Mouse (Mus musculus): ENCODE data around the gene 1700013F07Rik.
"Not testable (repeated sequence)": the region's sequence is repeated elsewhere in the genome, so short reads cannot be mapped to it uniquely, and the experiment has no call there.

1700013F07Rik gene

GRCm38 (mm10) chr3:108533951-108534350, at the start of gene 1700013F07Rik:
TSS of gene 1700013F07Rik (plus strand) at chr3:108534150.
- no peak for DNase-seq (ENCODE audit: low spot score in 2 of 2)

GRCm38 (mm10) chr3:108484749-108485148, 49.2 kb upstream of the 1700013F07Rik start:
- no peak for DNase-seq (ENCODE audit: low spot score in 2 of 2)

DNA sequence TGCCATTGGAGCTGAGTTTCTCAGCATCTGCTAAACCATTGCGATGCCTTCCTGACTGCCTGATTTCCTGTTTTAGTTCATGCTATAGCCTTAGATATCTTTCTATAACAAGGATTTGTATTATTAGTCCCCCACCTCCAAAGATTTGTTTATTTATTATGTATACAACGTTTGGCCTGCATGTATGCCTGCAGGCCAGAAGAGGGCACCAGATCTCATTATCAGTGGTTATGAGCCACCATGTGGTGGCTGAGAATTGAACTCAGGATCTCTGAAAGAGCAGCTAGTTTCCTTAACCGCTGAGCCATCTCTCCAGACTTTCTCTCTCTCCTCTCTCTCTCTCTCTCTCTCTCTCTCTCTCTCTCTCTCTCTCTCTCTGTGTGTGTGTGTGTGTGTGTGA, 44.0 kb upstream of the 1700013F07Rik start:
- DNase-seq (ENCODE audit: low spot score in 2 of 2): no peak

DNA sequence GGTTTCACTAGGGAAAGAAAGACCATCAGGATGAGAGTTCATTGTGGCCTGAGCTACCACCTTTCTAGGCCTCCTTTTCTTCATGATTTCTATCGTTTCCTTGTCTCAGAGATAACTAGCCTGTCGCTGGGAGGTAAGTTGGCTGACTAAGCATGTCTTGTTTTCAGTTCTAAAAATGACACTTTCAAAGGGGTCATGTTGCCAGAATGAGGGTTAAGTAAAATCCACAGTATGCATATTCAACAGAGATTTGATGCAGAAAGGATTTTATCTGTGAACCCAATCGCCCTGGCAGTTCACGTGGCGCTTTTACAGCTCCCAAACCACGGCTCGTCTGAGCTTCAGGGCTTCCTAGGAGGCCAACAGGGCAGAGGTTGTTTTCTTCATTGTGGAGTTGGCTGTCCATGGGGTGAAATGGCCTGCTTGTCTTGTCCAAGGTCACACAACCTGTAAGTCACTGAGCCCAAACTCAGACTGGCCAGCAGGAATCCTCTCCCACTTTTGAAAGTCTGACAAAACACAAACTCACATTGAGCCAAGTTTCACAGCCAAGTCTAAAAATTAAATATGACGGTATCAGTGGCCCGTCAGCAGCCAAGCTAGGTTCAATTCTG, 39.0 kb upstream of the 1700013F07Rik start:
- no peak for DNase-seq (ENCODE audit: low spot score in 2 of 2)

GRCm38 (mm10) chr3:108495486-108495885, 38.5 kb upstream of the 1700013F07Rik start:
- no peak for DNase-seq (ENCODE audit: low spot score in 2 of 2)

DNA sequence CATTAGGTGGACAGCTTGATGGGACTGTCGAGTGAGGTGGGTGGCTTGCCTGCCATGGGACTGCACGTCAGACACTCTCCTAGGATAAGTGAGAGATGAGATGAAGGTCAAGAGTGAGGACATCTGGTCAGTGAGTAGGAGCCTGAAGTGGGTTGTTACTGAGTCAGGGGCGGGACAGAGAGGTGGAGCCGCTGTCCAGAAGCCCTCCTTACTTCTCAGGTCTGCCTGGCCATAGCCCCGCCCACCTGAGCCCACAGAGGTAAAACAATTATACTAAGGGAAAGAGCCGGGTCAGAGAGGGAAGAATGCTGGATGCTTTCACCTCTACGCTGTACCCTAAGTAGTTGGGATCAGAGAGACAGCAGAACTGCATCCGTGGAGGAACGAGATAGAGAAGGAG, 36.3 kb upstream of the 1700013F07Rik start:
- DNase-seq (ENCODE audit: low spot score in 2 of 2): no peak

DNA sequence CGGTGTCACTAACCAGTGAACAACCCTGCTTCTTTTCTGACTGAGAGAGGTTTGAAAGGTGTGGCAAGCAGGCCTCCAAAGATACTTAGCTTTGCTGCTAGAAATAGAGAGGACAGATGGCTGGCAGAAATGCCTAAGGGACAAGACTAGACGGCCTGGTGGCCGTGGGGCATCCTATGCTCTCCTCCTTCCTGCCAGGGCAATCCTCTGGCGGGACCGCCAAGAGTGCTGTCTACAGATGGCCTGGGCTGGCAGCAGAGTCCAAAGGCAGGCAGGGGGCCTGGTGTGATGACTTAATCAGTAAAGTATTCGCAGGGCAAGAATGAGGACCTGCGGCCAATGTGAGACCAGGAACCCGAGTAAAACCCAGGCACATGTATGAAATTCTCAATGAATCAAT, 34.1 kb upstream of the 1700013F07Rik start:
- DNase-seq (ENCODE audit: low spot score in 2 of 2): no peak

DNA sequence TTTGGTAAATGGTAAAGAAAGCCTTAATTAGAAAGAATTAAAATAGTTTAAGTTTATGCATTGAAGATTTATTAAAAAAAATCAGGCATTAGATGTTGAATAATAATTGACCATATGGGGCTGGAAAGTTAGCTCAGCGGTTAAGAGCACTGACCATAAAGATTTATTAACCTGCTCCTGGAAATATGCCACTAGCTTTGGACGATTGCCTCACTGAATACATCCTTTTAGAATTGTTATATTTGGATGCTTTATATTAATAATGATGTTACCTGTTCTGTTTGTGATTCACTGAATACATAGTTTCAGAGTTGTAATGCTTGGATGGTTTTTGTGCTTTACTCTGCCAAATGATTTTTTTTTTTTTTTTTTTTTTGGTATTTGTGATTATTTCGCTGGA, 32.5 kb upstream of the 1700013F07Rik start:
- DNase-seq (ENCODE audit: low spot score in 2 of 2): not testable (repeated sequence)

DNA sequence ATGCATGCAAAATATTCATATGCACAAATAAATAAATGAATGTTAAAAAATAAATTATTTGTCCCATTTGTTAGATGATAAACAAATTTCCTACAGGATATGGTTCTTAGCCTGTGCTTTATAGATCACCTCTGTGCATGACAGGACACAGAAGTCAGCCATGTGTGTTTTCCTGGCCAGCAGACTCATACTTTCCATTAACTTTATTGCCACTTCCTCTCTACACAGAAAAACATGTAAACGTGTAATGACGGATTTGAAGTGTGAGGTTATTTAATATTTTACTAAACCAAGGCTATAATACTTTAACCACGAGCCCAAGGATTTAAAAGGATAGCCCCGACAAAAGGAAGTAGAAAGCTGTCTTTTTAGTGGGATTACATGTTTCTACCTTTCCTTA, 30.0 kb upstream of the 1700013F07Rik start:
- DNase-seq (ENCODE audit: low spot score in 2 of 2): no peak

DNA sequence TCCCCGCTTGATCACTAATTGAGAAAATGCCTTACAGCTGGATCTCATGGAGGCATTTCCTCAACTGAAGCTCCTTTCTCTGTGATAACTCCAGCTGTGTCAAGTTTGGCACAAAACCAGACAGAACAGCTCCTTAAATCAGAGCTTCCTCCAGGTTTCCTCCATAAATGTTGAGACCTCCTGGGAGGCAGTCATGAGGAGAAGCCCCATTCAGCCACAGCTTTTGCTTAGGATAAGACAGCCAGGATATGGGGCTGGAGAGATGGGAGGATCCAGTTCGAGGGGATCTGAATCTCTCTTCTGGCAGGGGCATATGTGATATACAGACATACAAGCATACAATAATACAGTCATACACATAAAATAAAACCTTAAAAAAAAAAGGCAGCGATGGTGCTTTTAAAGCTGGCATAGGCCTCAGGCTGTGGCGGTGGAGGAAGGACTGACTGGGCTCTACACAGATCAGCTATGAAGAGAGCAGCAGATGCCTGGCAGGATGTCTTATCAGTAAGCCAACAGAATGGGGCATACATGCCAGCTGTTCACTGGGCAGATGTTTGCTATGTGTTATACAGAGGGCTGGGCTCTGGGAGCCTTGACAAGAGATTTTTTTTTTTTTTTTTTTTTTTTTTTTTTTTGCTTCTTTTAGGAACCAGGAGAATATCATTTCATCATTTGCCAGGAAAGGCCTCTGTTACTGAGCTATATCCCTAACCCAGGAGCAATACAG, 25.0 kb upstream of the 1700013F07Rik start:
- DNase-seq (ENCODE audit: low spot score in 2 of 2): no peak

DNA sequence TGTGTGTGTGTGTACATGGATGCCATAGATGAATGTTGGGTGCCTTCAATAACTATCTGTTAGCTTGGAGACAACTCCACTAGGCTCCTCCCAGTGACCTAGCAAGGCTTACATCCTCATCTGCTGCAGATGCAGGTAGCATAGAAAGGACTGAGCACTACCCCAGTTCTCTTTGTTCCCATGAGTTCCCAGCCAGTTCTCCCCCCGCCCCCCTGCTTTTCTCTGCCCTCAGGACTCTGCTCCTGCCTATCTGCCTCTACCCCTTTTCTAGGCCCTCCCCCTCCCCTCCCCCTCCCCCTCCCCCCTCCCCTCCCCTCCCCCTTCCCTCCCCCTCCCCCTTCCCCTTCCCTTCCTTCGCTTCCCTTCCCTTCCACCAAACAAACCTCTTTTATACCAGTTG, 23.8 kb upstream of the 1700013F07Rik start:
- no peak for DNase-seq (ENCODE audit: low spot score in 2 of 2)

GRCm38 (mm10) chr3:108510716-108511483, 23.1 kb upstream of the 1700013F07Rik start:
- no peak for DNase-seq (ENCODE audit: low spot score in 2 of 2)

GRCm38 (mm10) chr3:108513465-108513864, 20.5 kb upstream of the 1700013F07Rik start:
- DNase-seq (ENCODE audit: low spot score in 2 of 2): no peak

DNA sequence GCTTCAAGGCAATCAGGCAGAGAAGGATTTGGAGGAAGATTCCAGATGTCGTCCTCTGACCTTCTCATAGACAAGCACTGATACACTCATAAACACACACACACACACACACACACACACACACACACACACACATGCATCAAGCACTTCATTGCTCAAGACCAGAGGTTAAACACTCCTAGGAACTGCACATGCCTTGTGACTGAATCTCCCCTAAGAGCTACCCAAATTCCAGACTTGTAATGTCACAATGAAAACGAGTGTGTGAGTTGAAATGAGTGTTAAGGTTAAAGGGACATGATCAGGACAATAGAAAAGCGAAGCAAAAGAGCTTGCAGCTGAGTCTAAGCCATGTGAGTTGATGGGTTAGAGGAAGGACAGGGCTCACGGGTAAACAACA, 15.7 kb upstream of the 1700013F07Rik start:
- no peak for DNase-seq (ENCODE audit: low spot score in 2 of 2)

DNA sequence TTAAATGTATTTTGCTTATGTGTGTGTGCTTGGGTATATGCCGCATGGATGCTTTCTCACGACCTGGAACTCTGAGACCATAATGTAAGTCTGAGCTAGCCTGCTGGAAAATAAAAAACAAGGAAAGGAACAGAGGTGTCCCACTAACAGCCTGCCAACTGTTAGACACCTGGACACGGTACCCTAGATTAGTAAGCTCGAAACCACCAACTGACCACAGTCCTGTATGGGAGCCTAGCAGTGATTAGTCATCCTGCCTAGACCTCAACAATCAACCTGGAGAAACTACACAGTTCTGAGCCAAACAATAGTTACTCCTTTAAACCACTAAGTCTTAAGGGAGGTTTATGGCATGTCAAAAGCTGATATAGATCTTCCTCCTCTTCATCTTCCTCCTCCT, 10.5 kb upstream of the 1700013F07Rik start:
- no peak for DNase-seq (ENCODE audit: low spot score in 2 of 2)

DNA sequence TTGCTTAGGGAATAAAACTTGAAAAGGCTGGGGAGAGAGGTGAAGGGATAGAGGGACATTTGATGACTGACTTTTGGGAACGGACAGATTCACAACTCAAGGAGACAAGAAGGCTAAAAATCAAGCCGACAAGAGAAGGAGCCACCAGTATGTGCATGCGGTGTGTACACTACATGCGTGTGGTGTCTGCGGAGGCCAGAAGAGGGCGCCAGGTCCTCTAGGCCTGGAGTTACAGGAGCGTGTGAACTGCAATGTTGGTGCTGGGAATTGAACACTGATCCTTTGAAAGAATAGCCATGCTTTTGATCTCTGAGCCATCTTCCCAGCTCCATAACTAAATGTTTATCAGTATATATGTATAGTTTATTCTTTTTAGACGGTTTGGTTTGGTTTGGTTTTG, 5.5 kb upstream of the 1700013F07Rik start:
- DNase-seq (ENCODE audit: low spot score in 2 of 2): no peak

DNA sequence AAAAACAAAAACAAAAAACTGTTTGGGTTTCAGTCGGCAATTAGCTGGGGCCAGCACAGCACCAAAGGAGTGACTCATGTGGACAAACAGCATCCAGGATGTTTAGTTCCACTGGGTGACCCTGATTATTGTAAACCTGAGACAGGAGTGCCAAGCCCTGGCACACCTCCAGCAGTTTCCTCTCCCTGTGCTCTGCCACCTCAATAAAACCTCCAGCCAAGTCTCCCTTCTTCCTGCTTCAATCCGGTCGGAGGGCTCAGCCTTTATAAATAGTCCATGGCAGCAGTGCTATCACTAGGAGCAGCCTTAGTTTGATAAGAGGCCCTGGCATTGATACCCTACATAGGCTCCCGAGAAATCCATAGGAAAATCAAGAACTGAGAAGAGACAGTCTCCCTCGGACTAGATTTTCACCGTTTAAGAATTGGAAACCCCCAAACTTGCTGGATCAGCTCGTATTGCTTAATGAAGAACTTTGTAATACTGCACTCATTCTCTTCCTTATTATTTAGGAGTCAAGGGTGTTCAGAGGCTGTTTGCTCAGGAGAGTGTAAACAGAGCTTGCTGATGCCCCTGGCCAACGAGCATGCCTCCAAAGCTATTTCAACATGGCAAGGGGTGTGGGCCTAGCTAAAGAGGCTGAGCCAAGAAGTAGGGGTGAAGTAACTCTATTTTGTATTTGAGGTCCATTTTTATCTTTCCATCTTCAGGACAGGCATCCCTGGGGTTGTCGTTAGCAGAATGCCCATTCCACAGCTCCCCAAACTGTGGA, 650 bp upstream of the 1700013F07Rik start:
- no peak for DNase-seq (ENCODE audit: low spot score in 2 of 2)

DNA sequence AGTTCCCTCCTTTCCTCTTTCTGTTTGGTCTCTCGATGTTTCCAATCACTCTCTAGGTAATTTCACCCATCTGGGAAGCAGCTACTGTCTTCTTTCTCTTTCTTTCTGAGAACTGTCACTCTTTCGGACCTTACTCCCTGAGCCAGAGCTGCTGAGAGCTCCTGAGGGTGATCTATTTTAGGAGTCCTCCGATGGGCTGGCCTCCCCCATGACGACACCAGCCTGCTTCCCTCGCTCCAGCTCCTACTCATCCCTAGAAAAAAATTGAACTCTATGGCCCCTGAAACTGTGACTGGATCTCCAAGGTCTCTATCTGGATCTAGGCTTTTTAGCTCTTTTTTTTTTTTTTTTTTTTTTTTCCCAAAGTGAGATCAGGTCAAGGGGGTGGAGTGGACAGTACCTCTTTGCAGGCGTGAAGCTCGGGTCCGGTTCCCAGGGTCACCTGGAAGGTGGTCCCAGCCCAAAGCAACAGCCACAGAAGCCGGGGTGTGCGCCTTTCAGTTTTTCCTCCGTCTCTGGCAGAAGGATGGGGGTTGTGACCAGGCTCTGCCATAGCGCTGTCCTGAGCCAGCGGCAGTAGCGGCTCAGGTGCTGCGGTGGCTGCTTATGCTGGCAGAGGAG, 2.1 kb downstream of the 1700013F07Rik start:
- DNase-seq (ENCODE audit: low spot score in 2 of 2): no peak

GRCm38 (mm10) chr3:108536517-108537260, 2.7 kb downstream of the 1700013F07Rik start, which contains the start of gene 5330417C22Rik:
TSS of gene 5330417C22Rik (minus strand) at chr3:108536536.
- peak; percentile 94 to 95 for DNase-seq (ENCODE audit: low spot score in 2 of 2)

- DNase-seq (ENCODE audit: low spot score in 2 of 2): peak; percentile 84 to 90
Measured at GRCm38 (mm10) chr3:108537303-108537702, 3.4 kb downstream of the 1700013F07Rik start.

DNA sequence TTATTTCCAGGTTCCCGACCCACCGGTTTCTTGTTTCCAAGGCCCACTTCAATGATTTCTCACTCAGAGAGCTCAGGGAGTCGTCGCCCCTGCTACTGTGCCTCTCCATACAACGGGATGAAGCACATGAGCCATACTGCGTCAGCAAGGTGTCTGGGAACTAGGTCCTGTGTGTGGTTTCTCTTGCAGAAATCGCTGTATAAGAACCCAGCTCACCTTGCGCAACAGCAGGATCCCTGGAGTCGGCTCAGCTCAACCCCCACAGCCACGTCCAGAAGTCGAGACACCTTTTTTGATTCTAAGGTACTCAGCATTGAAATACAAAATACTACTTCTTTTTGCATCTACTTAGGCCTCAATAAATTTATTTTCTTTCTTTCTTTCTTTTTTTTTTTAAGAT, 8.3 kb downstream of the 1700013F07Rik start:
- DNase-seq (ENCODE audit: low spot score in 2 of 2): no peak

Data from right cerebral cortex, postnatal 36 days (tissue).